Mouse (Mus musculus) layer of hippocampus, postnatal 25 days (tissue): ENCODE measurements at regions not wholly inside any gene's neighbourhood (a gene's known extent, or its start where the extent isn't known, plus 50 kb on each side); places are given as distances from the start of the nearest gene placed in this dataset.

Experiments
- DNase-seq, 2 experiments: peaks; one replicate each; pipeline ENCODE4 v3.0.0; 2022; ENCODE audit warnings: mixed read lengths in 2 of 2, low spot score in 1 of 2; ENCODE audit errors: extremely low spot score in 1 of 2

GRCm38 (mm10) chr1:71472691-71473090 lies 58.0 kb upstream of the Abca12 start:
- DNase-seq, result no peak

DNA sequence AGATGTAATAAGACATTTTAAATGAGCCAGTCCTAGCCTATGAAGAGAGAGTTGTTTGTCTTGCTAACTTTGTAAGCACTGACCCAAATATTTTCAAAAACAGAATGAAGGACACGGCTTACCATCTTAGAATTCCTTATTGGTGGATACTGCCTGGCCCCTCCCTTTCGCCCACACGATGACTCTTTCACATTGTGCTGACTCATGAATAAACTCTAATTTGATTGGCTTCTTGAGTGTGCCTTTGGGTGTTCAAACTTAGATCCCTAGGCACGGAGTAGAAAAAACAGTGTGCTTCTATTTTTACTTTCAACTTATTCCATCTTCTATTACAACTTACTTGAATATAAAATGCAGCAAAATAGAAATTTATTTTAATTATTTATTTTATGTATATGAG lies 68.4 kb upstream of the Abca12 start:
- DNase-seq, result no peak

- no peak for DNase-seq
These were observed 62.4 kb upstream of the Atic start for GRCm38 (mm10) chr1:71494576-71494975.

GRCm38 (mm10) chr1:71505898-71506297 lies 51.1 kb upstream of the Atic start:
- peak in 1 of 2 experiments; percentile 29 for DNase-seq

GRCm38 (mm10) chr1:71506534-71506933 lies 50.4 kb upstream of the Atic start:
- DNase-seq, result no peak
